Mouse (Mus musculus) midbrain, embryonic 14.5 days (tissue): ENCODE results near the gene Fam83e. TPM values are rescaled to one million over a fixed set of nuclear protein-coding genes. Genes with fewer than 3 reads are reported as not detected.

Experiments used
- ATAC-seq: fragments of 200-750 bp; cut with Nextera tagmentation; 2 replicates; pipeline ENCODE4 v1.8.0; 2017; ENCODE audit warnings: moderate number of reproducible peaks, moderate library complexity; ENCODE audit not compliant: low FRiP score, low TSS enrichment
- DNase-seq: peaks from one replicate; pipeline ENCODE4 v3.0.0-alpha.2; 2015
- H3K27ac ChIP-seq: fragments of 300-500 bp; sonication (generic); replicated peaks from 2 replicates; pipeline ENCODE4 v1.5.1; 2014; ENCODE audit warnings: mild to moderate bottlenecking, low read depth, low read length, moderate library complexity
- H3K27me3 ChIP-seq: fragments of 300-500 bp; sonication (generic); 2 replicates; pipeline ENCODE4 v1.6.1; 2014; ENCODE audit warnings: low read length, control low read depth, mixed read lengths; ENCODE audit not compliant: control insufficient read depth, insufficient read depth
- H3K36me3 ChIP-seq: fragments of 300-500 bp; sonication (generic); 2 replicates; pipeline ENCODE4 v1.6.1; 2014; ENCODE audit warnings: low read length, control low read depth; ENCODE audit not compliant: control insufficient read depth, insufficient read depth
- H3K4me1 ChIP-seq: fragments of 300-500 bp; sonication (generic); 2 replicates; pipeline ENCODE4 v1.6.1; 2014; ENCODE audit warnings: mild to moderate bottlenecking, antibody characterized with exemption, low read length, control low read depth; ENCODE audit not compliant: control insufficient read depth, insufficient read depth
- H3K4me2 ChIP-seq: fragments of 300-500 bp; sonication (generic); 2 replicates; pipeline ENCODE4 v1.6.1; 2014; ENCODE audit warnings: mild to moderate bottlenecking, low read length, moderate library complexity
- H3K4me3 ChIP-seq: fragments of 300-500 bp; sonication (generic); replicated peaks from 2 replicates; pipeline ENCODE4 v1.5.1; 2014; ENCODE audit warnings: low read depth, low read length
- H3K9ac ChIP-seq: fragments of 300-500 bp; sonication (generic); replicated peaks from 2 replicates; pipeline ENCODE4 v1.6.1; 2014; ENCODE audit warnings: mild to moderate bottlenecking, low read length, moderate library complexity
- H3K9me3 ChIP-seq: fragments of 300-500 bp; sonication (generic); 2 replicates; pipeline ENCODE4 v1.6.1; 2016; ENCODE audit warnings: low read length, control low read depth, mixed read lengths; ENCODE audit not compliant: control insufficient read depth
- WGBS: fragments of 180-500 bp; shearing (Covaris S2); extraction: QIAGEN DNeasy Blood & Tissue Kit; methylation state at CpG from one replicate; pipeline ENCODE4 v1.1.7; 2014; 5-methylcytosine and 5-hydroxymethylcytosine counted together
- polyA plus RNA-seq: library from polyadenylated mRNA; unstranded; fragments of >200 nt; fragmentation: Nextera tagmentation; extraction: Ambion mirVana; gene quantifications from 2 replicates; pipeline ENCODE4 v1.2.1, GENCODE M21; 2014

Fam83e gene
- 0.46 and 0.90 TPM in 2 replicates for polyA plus RNA-seq

DNA sequence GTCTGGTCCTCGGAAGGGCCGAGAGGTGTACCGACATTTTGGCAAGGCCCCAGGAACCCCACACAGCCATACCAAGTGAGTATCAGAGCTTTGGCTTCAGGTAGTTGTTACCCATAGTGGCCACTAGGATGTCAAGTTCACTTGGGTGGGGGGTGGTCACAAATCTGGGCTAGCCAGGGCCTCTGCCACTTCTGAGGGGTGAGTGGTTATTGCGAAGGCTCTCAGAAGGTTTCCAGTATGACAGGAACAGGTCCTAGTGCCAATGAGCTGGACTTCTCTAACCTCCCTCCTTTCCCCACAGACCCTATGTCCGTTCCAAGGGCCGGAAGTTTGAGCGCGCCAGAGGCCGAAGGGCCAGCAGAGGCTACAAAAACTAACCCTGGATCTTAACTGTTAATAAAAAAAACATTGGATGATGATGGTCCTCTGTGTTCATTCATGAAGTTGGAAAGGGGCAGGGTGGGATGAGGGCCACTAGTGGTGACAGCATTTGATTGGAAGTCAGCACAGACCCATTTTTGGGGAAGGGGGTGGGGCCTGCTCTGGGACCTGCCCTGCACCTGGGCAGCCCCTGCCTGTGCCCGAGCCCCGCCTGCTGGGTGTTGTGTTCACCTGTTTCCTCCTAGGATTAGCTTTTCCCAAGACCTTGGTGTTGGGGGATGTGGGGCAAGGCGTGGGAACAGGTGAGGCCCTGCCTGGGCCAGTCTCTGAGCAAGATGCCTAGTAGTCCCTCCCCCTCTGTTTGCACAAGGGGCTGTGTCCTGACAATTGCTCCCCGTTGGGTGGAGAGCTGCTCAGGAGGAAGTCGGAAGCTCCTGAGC is at the start of gene Fam83e:
Gene Fam83e (plus strand): TSS at position 800 of the 821 bp plus-strand sequence.
- no peak within 1 kb of the TSS for H3K9ac ChIP-seq
- ATAC-seq = no peak
- H3K9me3 ChIP-seq = no peaks in the 10 kb centered on the region
- H3K4me3 ChIP-seq = no peak within 1 kb of the TSS
- peaks cover 67% of the 10 kb centered on the region for H3K36me3 ChIP-seq
- H3K4me2 ChIP-seq = no peak within 1 kb of the TSS
- WGBS = 83% methylated on average over 14 of the region's 14 CpGs
- no peaks in the 10 kb centered on the region for H3K27me3 ChIP-seq
- H3K4me1 ChIP-seq = peaks cover 27% of the 10 kb centered on the region
- DNase-seq = no peak
- H3K27ac ChIP-seq = no peak within 1 kb of the TSS

DNA sequence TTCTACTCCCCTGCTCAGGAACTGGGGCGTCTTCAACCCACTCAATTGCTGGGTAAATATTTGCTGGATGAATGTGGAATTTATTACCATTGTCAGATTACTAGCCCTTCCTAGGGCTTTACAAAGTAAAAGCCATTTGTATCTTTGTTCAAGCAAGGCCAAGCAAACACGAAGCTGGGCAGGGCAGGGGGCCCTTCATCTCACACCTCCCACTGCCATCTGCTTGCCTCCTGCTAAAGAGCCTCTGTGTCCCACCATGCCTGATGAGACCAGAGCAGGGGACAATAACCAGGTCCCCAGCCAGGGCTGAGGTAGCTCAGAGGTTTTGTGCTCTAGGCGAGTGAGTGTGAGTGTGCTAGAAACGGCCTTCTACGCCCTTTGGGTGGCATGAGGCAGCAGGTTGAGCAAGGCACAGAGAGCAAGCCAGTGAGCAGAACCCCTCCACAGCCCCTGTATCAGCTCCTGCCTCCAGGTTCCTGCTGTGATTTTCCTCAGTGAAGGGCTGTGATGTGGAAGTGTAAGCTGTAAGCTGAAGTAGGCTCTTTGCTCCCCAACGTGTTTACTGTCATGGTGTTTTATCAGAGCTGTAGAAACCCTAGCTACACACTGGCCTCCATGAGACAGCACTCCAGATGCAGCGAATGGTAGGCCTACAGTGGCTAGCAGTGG is 43.3 kb upstream of the Fam83e start:
- Histone ChIP-seq H3K36me3 (no peaks in the 10 kb centered on the region), H3K27me3 (no peaks in the 10 kb centered on the region), H3K4me1 (no peaks in the 10 kb centered on the region), H3K27ac (no peak overlapping the region), H3K4me2 (no peak overlapping the region), H3K9me3 (no peaks in the 10 kb centered on the region), H3K4me3 (no peak overlapping the region), H3K9ac (no peak overlapping the region)
- 79% methylated on average over 7 of the region's 7 CpGs for WGBS
- DNase-seq (no peak), ATAC-seq (no peak)

DNA sequence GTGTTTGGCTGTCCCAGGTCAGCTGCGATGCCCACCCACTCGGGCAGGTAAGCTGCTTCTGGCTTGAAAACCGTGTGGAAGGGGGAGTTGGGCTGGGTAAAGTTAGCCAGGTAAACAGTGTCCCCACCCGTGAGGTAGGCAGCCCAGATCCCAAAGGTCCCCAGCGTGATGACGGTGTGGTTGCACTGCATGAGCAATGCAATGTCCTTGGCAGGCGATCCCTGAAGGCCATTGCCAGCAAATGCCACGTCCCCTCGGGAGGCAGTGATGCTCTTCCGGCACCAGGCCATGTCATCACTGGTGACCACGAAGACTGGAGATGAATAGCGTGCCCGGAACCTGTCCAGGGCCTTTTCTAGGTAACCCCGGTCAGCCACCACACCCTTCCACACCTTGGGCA is 42.5 kb upstream of the Fam83e start:
- H3K27me3 ChIP-seq = no peaks in the 10 kb centered on the region
- no peaks in the 10 kb centered on the region for H3K9me3 ChIP-seq
- WGBS = 94% methylated on average over 14 of the region's 14 CpGs
- no peak overlapping the region for H3K9ac ChIP-seq
- DNase-seq = no peak
- H3K4me3 ChIP-seq = no peak overlapping the region
- no peak overlapping the region for H3K27ac ChIP-seq
- H3K36me3 ChIP-seq = no peaks in the 10 kb centered on the region
- ATAC-seq = no peak
- no peaks in the 10 kb centered on the region for H3K4me1 ChIP-seq
- no peak overlapping the region for H3K4me2 ChIP-seq

DNA sequence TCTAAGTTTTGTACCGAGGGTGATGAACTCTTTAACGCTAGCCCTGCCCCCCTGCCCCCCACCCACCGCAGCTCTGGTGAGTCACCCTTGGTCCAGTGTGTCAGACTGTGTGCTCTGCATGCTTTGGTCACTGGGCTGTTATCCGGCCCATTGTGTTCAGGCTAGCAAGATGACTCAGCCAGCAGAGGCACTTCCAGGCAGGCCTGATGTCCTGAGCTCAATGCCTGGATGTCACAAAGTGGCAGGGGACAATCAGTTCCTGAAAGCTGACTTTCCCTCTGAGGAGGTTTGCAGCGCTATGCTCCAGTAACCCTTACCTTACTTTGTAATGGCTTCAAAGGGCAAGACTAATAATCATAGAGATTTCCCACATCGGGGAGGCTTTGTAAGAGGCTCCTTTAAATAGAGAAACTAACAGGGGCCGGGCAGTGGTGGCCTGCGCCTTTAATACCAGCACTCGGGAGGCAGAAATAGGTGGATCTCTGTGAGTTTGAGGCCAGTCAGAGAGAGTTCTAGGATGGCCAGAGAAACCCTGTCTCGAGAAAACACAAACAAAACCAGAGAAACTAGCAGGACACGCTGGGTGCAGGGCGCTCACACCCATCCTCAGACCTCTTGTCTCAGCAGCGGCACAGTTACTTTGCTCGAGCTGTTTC is 40.9 kb upstream of the Fam83e start:
- Histone ChIP-seq H3K4me1 (no peaks in the 10 kb centered on the region), H3K27me3 (no peaks in the 10 kb centered on the region), H3K4me2 (no peak overlapping the region), H3K4me3 (no peak overlapping the region), H3K9me3 (no peaks in the 10 kb centered on the region), H3K27ac (no peak overlapping the region), H3K9ac (no peak overlapping the region), H3K36me3 (no peaks in the 10 kb centered on the region)
- DNase-seq (no peak), ATAC-seq (no peak)
- WGBS = 47% methylated on average over 14 of the region's 14 CpGs

DNA sequence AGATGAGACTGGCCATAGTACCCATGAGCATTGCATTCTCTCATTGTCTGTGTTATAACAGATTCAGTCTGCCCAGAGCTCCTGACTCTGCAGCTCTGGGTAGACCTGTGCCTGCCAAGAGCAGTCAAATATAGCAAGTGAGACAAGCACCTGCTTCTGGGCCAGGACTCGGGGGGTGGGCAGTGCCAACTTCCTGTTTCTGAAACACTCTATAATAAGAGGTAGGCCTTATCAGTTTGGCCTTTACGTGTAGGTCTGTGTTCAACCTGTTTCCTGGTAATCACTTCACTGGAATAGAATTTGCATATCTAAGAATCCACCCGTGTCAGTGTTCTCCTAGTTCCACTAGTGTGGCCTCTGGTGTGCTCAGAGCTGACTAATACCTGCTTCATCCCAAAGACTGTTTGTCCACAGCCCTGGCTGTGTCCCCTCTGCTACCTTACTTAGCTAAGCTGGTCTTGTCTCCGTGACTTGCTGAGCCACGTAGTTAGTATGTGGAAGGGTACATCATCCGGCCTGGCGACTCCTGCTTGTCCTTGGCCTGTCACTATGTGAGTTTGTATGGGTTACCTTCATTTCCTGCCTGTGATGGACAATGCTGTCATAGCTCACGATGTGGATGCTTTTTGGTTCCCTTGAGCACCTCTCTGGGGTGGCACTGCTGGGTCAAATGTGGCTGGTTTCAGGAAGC is 39.8 kb upstream of the Fam83e start:
- no peaks in the 10 kb centered on the region for H3K27me3 ChIP-seq
- no peak overlapping the region for H3K4me2 ChIP-seq
- no peaks in the 10 kb centered on the region for H3K9me3 ChIP-seq
- H3K4me1 ChIP-seq = no peaks in the 10 kb centered on the region
- ATAC-seq (no peak), DNase-seq (no peak)
- H3K4me3 ChIP-seq = no peak overlapping the region
- H3K36me3 ChIP-seq = no peaks in the 10 kb centered on the region
- H3K9ac ChIP-seq = no peak overlapping the region
- no peak overlapping the region for H3K27ac ChIP-seq
- 89% methylated on average over 8 of the region's 8 CpGs for WGBS

- ATAC-seq (peak; percentile 79), DNase-seq (peak; percentile 94)
- Histone ChIP-seq H3K27me3 (no peaks in the 10 kb centered on the region), H3K36me3 (no peaks in the 10 kb centered on the region), H3K9ac (no peak overlapping the region; the same call in 1 of the 2 replicates), H3K4me3 (no peak overlapping the region), H3K9me3 (no peaks in the 10 kb centered on the region), H3K4me1 (no peaks in the 10 kb centered on the region), H3K27ac (peak overlapping the region; percentile 20), H3K4me2 (peak overlapping the region; percentile 27)
- 28% methylated on average over 14 of the region's 14 CpGs for WGBS
Observed at GRCm38 (mm10) chr7:45682144-45683126, 38.6 kb upstream of the Fam83e start.

DNA sequence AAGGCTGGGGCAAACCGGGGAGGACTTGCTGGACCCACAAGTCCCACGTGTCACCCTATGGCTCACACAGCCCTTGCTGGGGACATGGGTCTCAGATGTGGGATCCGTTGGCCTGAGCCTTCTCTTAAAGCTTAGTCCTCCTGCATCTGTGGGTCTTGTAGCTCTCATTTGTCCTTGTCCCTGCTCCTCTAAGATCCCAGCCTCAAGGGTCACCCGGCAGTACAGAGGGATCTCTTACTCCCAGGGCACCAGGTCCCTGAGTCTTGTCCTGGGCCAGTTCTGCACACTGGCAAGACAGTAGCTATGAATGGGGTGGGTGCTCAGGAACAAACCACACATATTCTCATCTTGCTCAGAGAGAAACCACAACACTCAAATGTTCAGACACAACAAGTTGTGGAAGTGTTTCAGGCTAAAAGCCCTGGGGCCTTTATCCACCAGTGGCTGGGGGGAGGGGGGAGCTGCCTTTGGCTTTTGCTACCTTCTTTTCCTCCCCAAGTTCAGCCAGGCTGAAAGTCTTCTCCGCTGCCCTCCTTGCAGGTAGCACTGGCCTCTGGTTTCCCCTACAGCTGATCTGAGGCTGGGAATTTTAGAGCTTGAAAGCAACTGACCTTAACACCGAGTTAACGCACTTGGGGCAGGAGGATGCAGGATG is 37.5 kb upstream of the Fam83e start, which contains the start of gene Ntn5:
Gene Ntn5 (plus strand): TSS at position 627 of the 655 bp plus-strand sequence.
- Histone ChIP-seq H3K4me1 (no peaks in the 10 kb centered on the region), H3K27me3 (no peaks in the 10 kb centered on the region), H3K27ac (no peak within 1 kb of the TSS), H3K9me3 (no peaks in the 10 kb centered on the region), H3K9ac (no peak within 1 kb of the TSS), H3K36me3 (no peaks in the 10 kb centered on the region), H3K4me2 (no peak within 1 kb of the TSS), H3K4me3 (no peak within 1 kb of the TSS)
- ATAC-seq = no peak
- 78% methylated on average over 7 of the region's 7 CpGs for WGBS
- DNase-seq = no peak
